Mouse (Mus musculus): Measurements from ENCODE around the gene Senp6. TPM values are rescaled to one million over a fixed set of nuclear protein-coding genes. Genes with fewer than 3 reads are reported as not detected.

Senp6 gene
- polyA plus RNA-seq, 1 experiment, result 43.4 TPM

GRCm38 (mm10) chr9:80185737-80186136 is 119.0 kb downstream of the Senp6 start:
- Histone ChIP-seq H3K4me3 (replicated peaks; ENCODE audit: control insufficient read depth, low read depth, low read length) (no peak overlapping the region), H3K4me1 (ENCODE audit: control insufficient read depth, insufficient read depth, low read length) (no peaks in the 10 kb centered on the region), H3K27ac (ENCODE audit: control insufficient read depth, insufficient read depth, low read depth, low read length, poor library complexity) (no peak overlapping the region)
- TF ChIP-seq CTCF (IDR thresholded peaks at IDR 0.05; ENCODE audit: control insufficient read depth, insufficient read depth, low read length) (no peak), POLR2A (IDR thresholded peaks at IDR 0.05; ENCODE audit: borderline replicate concordance, control insufficient read depth, low read depth, low read length) (no peak)
- 73% methylated on average over 3 of the region's 3 CpGs for WGBS

DNA sequence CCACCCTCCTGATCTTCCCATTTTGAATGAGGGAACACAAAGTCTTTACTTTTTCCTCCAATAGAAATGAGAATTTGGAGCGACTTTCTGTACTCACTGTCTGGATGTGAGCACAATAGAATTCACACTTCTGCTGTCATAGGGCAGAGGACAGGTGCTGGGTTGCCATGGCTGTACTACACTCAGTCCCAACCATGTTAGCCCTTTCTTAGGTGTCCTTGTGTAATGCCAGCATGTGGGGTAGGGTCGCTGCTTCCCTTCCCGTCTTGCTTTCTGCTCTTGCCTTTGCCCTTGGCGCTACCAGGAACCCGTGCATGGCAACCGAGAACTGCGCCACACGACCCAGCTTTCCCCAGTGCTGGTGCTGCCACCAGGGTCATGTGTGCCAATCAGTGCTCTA is 120.0 kb downstream of the Senp6 start:
- no peak overlapping the region for H3K4me3 ChIP-seq (replicated peaks; ENCODE audit: control insufficient read depth, low read depth, low read length)
- TF ChIP-seq CTCF (IDR thresholded peaks at IDR 0.05; ENCODE audit: control insufficient read depth, insufficient read depth, low read length), result no peak
- no peak for TF ChIP-seq POLR2A (IDR thresholded peaks at IDR 0.05; ENCODE audit: borderline replicate concordance, control insufficient read depth, low read depth, low read length)
- no peak overlapping the region for H3K27ac ChIP-seq (ENCODE audit: control insufficient read depth, insufficient read depth, low read depth, low read length, poor library complexity)
- 84% methylated on average over 8 of the region's 8 CpGs for WGBS
- H3K4me1 ChIP-seq (ENCODE audit: control insufficient read depth, insufficient read depth, low read length), result no peaks in the 10 kb centered on the region

- Histone ChIP-seq H3K4me1 (ENCODE audit: control insufficient read depth, insufficient read depth, low read length) (no peaks in the 10 kb centered on the region), H3K27ac (ENCODE audit: control insufficient read depth, insufficient read depth, low read depth, low read length, poor library complexity) (no peak overlapping the region), H3K4me3 (replicated peaks; ENCODE audit: control insufficient read depth, low read depth, low read length) (no peak overlapping the region)
- 66% methylated on average over 5 of the region's 5 CpGs for WGBS
- TF ChIP-seq POLR2A (IDR thresholded peaks at IDR 0.05; ENCODE audit: borderline replicate concordance, control insufficient read depth, low read depth, low read length) (no peak), CTCF (IDR thresholded peaks at IDR 0.05; ENCODE audit: control insufficient read depth, insufficient read depth, low read length) (no peak)
Measured at GRCm38 (mm10) chr9:80188324-80188893, 121.7 kb downstream of the Senp6 start.

GRCm38 (mm10) chr9:80191240-80191639 is 124.5 kb downstream of the Senp6 start:
- WGBS, result 79% methylated on average over 6 of the region's 6 CpGs
- no peak overlapping the region for H3K4me3 ChIP-seq (replicated peaks; ENCODE audit: control insufficient read depth, low read depth, low read length)
- no peak overlapping the region for H3K27ac ChIP-seq (ENCODE audit: control insufficient read depth, insufficient read depth, low read depth, low read length, poor library complexity)
- H3K4me1 ChIP-seq (ENCODE audit: control insufficient read depth, insufficient read depth, low read length), result no peaks in the 10 kb centered on the region
- TF ChIP-seq POLR2A (IDR thresholded peaks at IDR 0.05; ENCODE audit: borderline replicate concordance, control insufficient read depth, low read depth, low read length), result no peak
- no peak for TF ChIP-seq CTCF (IDR thresholded peaks at IDR 0.05; ENCODE audit: control insufficient read depth, insufficient read depth, low read length)

GRCm38 (mm10) chr9:80192324-80192723 is 125.6 kb downstream of the Senp6 start:
- H3K4me3 ChIP-seq (replicated peaks; ENCODE audit: control insufficient read depth, low read depth, low read length), result no peak overlapping the region
- H3K4me1 ChIP-seq (ENCODE audit: control insufficient read depth, insufficient read depth, low read length), result no peaks in the 10 kb centered on the region
- TF ChIP-seq CTCF (IDR thresholded peaks at IDR 0.05; ENCODE audit: control insufficient read depth, insufficient read depth, low read length) (no peak), POLR2A (IDR thresholded peaks at IDR 0.05; ENCODE audit: borderline replicate concordance, control insufficient read depth, low read depth, low read length) (no peak)
- no peak overlapping the region for H3K27ac ChIP-seq (ENCODE audit: control insufficient read depth, insufficient read depth, low read depth, low read length, poor library complexity)
- WGBS, result 85% methylated on average over 10 of the region's 10 CpGs

GRCm38 (mm10) chr9:80194446-80194845 is 127.7 kb downstream of the Senp6 start:
- H3K4me1 ChIP-seq (ENCODE audit: control insufficient read depth, insufficient read depth, low read length), result no peaks in the 10 kb centered on the region
- H3K4me3 ChIP-seq (replicated peaks; ENCODE audit: control insufficient read depth, low read depth, low read length), result no peak overlapping the region
- TF ChIP-seq CTCF (IDR thresholded peaks at IDR 0.05; ENCODE audit: control insufficient read depth, insufficient read depth, low read length), result no peak
- no peak for TF ChIP-seq POLR2A (IDR thresholded peaks at IDR 0.05; ENCODE audit: borderline replicate concordance, control insufficient read depth, low read depth, low read length)

More at GRCm38 (mm10) chr9:80194446-80194845, 127.7 kb downstream of the Senp6 start:
- 76% methylated on average over 6 of the region's 6 CpGs for WGBS
- no peak overlapping the region for H3K27ac ChIP-seq (ENCODE audit: control insufficient read depth, insufficient read depth, low read depth, low read length, poor library complexity)

Other genes starting within 250 kb of the Senp6 start
- gene Filip1, start 54.1 kb upstream of the Senp6 start, polyA plus RNA-seq (2011; ENCODE audit: insufficient read depth, insufficient read length, low replicate concordance, missing spikeins), result 0.92 TPM in 1 of 2 replicates, not detected in the other
- gene Myo6, start 98.1 kb downstream of the Senp6 start, polyA plus RNA-seq (2011; ENCODE audit: insufficient read depth, insufficient read length, low replicate concordance, missing spikeins), result 7.4 and 16.4 TPM in 2 replicates